In the genomic region with DNA sequence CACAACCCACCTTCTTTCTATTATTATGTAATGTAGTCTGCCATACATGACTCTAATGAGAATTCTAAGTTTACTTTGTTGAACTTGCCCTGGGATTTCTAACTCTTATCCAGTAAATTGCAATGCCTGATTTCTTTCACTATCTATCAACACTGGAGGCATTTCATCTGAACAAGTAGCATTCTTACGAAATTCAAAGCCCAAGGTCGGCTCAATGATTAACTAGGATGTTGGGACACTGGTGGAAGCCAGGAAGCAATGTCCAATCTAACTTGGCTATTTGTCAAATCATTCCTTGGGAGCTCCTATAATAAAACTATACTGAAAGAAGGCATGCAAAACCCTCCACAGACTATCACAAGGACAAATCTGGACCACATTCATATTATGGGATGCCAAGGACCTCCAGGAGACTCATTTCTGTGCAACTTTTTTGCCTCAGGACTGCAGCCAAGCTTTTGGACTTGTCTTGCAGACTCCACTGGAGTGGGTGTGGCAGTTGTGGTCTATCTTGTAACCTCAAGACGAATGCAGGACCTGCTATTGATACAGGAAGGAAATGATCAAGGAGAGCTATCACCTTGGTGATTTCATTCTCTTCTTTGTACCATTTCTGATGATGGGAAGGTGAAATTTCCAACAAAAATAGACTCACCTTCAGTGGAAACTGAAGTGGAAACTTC, we compare ENCODE assay signal across 21 mouse cellular contexts. TPM values are rescaled to one million over a fixed set of nuclear protein-coding genes. Genes with fewer than 3 reads are reported as not detected.
DNase-seq lines count a peak whose midpoint lies in the region; ATAC-seq lines count a peak whose summit lies in the region.
"Had no signal": no experiment of that assay in that cellular context is flagged by ENCODE, and none has a peak within 500 bp of the region (broad histone marks: within the 10 kb centered on the region; RNA-seq: fewer than 3 reads in every experiment).

No protein-coding gene starts in this region.

- intact Hi-C loops in heart, postnatal 10 days (cut with DNase I) = loop anchor here (5.0 kb wide), 1 partner anchor 400 kb away; no protein-coding TSS in a partner anchor

- ATAC-seq in CD4-positive, CD25-positive, alpha-beta regulatory T cell, adult 4 months = no peak
- ATAC-seq: forebrain, embryonic 13.5 days had no signal

- peak; percentile 6 for DNase-seq in CD4-positive, CD25-positive, alpha-beta regulatory T cell, adult 2 months (ENCODE audit: low read depth, low spot score)
- peak; percentile 5 for DNase-seq in lung, postnatal 25 days (ENCODE audit: low spot score)
- DNase-seq in lung, postnatal 10 days = no peak
- peak; percentile 71 to 87 for DNase-seq in kidney, postnatal 36 days
- no peak for DNase-seq in cerebellum, adult 9-11 months
- no peak for DNase-seq in thymus, postnatal 14 days
- no peak for DNase-seq in heart, postnatal 10 days
- DNase-seq: cerebellum, postnatal 36 days; lung, postnatal 14 days; right cerebral cortex, adult 18-20 months; thymus, adult 18-20 months had no signal

RNA-seq across cellular contexts. Expression of a gene that starts 14.5 kb away (rescaled TPM):
- polyA plus RNA-seq in CD4-positive, CD25-positive, alpha-beta regulatory T cell, adult 4 months (2017; shearing (Covaris generic)) = not detected
- not detected for total RNA-seq in heart, postnatal 10 days (2021)
- total RNA-seq: granulocyte monocyte progenitor cell, adult 5-6 weeks; layer of hippocampus, postnatal 14 days had no signal
- polyA plus RNA-seq: embryonic facial prominence, embryonic 13.5 days; forebrain, embryonic 13.5 days; heart, embryonic 15.5 days; hindbrain, embryonic 15.5 days; limb, embryonic 11.5 days; midbrain, embryonic 12.5 days; myocyte had no signal

RNA-seq across cellular contexts. Expression of a gene that starts 21.4 kb away (rescaled TPM):
- not detected for polyA plus RNA-seq in CD4-positive, CD25-positive, alpha-beta regulatory T cell, adult 4 months (2017; shearing (Covaris generic))
- total RNA-seq in heart, postnatal 10 days (2021) = not detected
- total RNA-seq: granulocyte monocyte progenitor cell, adult 5-6 weeks; layer of hippocampus, postnatal 14 days had no signal
- polyA plus RNA-seq: embryonic facial prominence, embryonic 13.5 days; forebrain, embryonic 13.5 days; heart, embryonic 15.5 days; hindbrain, embryonic 15.5 days; limb, embryonic 11.5 days; midbrain, embryonic 12.5 days; myocyte had no signal

RNA-seq across cellular contexts. Expression of a gene that starts 43.9 kb away (rescaled TPM):
- 10 to 100 TPM; 24.7 to 29.5 TPM for polyA plus RNA-seq in CD4-positive, CD25-positive, alpha-beta regulatory T cell, adult 4 months (2017; shearing (Covaris generic))
- 10 to 100 TPM; 15.2 to 17.8 TPM for total RNA-seq in heart, postnatal 10 days (2021)

Comparison
In these comparisons a context has a peak if more than half of its experiments do, and no peak if none do; other contexts are left out.
1. DNase-seq: peak in CD4-positive, CD25-positive, alpha-beta regulatory T cell, adult 2 months (single experiment), lung, postnatal 25 days (single experiment) and kidney, postnatal 36 days (2 of 2); none in lung, postnatal 10 days (single experiment), cerebellum, adult 9-11 months (single experiment), thymus, postnatal 14 days (single experiment) and heart, postnatal 10 days (0 of 2).